Mouse (Mus musculus): ENCODE data around the gene Tlk1.

Gene Tlk1

GRCm38 (mm10) chr2:70673445-70674126 lies 151.9 kb downstream of the Tlk1 start:
- DNase-seq: no peak

DNA sequence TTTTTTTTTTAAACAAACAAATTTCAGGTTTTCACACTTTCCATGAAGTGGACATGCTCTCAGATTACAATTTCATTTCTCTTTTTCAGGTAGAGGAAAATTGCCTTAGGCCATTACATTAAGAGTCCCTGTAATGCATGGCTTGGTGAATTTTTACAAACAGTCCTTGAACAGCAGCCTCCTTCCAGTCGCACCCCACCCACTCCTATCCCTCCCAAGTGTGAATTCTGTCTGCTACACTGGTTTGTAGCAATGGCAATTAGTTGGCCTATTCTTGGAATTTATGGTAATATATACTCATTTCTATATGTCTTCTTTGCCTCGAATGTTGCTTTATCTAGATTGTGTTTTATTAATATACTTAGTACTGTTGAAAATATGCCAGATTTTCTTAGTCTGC lies 153.1 kb downstream of the Tlk1 start:
- no peak for DNase-seq

DNA sequence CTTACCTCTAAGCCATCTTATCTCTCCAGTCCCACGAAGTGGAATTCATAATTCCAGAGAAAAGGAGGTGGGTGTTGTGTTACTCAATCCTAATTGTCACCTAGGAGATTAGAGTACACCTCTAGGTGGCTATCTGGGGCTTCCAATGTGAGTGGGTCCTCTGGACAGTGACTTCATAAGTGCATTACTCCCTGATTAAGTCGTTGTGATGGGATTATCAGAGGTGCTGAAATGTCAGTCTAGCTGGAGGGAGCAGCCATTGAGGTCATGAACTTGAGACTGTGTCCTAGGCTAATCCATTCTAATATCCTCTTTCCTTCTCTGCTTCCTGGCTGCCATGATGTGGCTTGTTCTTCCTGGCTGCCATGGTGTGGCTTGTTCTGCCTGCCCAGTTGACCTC lies 155.6 kb downstream of the Tlk1 start:
- no peak for DNase-seq

DNA sequence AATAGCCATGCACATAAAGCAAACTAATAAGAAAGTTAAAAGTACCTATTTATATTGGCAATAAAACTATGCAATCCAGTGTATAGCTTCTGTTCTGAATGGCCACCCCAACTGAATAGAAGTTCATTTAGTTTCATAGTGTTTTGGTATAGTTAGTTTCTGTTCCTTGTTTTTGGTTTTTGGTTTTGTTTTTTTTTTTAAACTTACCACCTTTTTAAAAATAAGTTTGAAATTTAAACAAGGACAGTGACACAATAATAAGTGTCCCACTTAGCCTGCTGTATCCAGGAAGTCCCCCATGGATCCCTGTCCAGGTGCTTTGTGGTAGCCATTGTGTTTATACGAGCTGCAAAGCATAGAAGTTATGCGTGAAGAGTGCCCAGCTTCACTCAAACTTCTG lies 156.3 kb downstream of the Tlk1 start:
- no peak for DNase-seq

- no peak for DNase-seq
Observed at GRCm38 (mm10) chr2:70667016-70667415, 158.5 kb downstream of the Tlk1 start.

DNA sequence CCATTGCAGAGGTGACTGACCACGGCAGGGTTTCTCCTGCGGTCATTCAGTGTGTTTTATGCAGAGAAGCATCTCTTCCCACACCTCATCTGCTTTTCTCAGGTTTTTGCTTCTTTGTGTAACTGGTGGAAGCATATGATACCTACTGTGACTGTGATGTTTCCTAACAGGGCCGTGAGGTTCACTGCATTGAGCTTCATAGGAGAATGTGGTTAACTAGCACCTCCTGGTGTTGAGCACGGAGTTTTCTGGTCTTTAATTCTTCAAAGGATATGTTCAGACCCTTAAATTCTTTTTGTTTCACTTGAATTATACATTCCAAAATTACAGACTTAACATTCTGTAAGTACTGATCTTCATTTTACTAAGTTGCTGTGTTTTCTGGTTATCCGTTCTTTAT lies 161.8 kb downstream of the Tlk1 start:
- DNase-seq: no peak
